Mouse (Mus musculus): ENCODE results near the gene Foxp1. TPM values are rescaled to one million over a fixed set of nuclear protein-coding genes. Genes with fewer than 3 reads are reported as not detected.

The Foxp1 gene
- polyA plus RNA-seq, 1 experiment from 2014 or later = 148 TPM

DNA sequence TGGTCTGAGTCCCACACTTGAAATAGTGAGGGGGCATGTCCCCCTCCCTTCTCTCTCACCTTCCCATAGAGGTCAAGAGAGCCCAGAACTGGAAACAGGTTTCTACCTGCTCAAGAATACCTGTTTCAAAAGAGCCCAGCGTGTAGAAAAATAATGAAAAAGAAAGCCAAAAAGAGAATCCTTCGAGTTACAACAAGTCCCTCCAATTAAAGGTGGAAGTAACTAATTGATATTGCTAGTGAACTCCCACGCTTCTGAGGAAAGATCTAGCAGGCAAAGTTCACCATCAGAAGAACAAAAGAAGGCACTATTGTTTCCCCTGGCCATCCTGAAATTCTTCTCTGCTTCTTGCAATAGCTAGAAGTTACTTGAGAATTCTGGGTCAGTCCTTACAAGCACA, 153.4 kb downstream of the Foxp1 start:
- Histone ChIP-seq H3K4me1 (ENCODE audit: control insufficient read depth, insufficient read depth, low read length) (no peaks in the 10 kb centered on the region), H3K27ac (replicated peaks; ENCODE audit: low read depth, low read length) (no peak overlapping the region), H3K4me2 (ENCODE audit: low read depth, low read length) (no peak overlapping the region), H3K36me3 (replicated peaks; ENCODE audit: control insufficient read depth, insufficient read depth, low read depth, low read length) (no peaks in the 10 kb centered on the region; the same call in 1 of the 2 replicates), H3K4me3 (ENCODE audit: low read depth, low read length) (no peak overlapping the region), H3K9me3 (replicated peaks; ENCODE audit: control insufficient read depth, low read length) (no peaks in the 10 kb centered on the region), H3K9ac (replicated peaks; ENCODE audit: low read length) (no peak overlapping the region), H3K27me3 (ENCODE audit: control insufficient read depth, insufficient read depth, low read length) (no peaks in the 10 kb centered on the region)
- DNase-seq (ENCODE audit: low spot score) (no peak), ATAC-seq (replicated peaks; ENCODE audit: insufficient number of reproducible peaks, low FRiP score, low TSS enrichment, low read depth) (no peak)
- 87% methylated on average over 3 of the region's 3 CpGs for WGBS

DNA sequence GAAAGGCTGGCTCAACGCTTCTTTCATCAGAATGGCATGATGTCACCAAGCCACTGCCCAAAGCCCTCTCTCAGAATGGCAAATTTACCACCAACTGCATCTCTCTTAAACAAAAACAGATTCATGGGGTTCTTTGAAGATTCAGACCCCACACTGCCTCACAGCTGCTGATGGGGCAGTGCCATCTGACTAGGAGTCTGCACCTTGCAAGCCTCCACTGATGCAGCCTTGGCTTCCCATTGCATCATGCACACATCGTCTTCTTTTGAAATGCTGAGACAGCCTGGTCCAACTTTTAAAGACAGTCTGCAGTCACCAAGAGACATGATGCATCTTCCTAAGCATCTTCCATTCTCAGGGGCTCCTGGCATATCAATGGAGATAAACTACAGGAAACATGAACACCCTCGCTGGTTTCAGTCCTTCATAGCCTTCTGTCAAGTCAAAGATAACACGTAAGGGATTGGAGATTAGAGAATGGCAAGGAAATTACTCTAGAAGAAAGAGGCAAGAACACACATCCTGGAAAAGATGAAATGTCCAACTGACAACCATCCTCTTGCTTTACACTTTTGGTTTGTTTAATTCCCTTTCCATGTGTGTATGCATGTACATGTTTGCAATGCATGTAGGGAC, 154.3 kb downstream of the Foxp1 start:
- no peak for ATAC-seq (replicated peaks; ENCODE audit: insufficient number of reproducible peaks, low FRiP score, low TSS enrichment, low read depth)

DNA sequence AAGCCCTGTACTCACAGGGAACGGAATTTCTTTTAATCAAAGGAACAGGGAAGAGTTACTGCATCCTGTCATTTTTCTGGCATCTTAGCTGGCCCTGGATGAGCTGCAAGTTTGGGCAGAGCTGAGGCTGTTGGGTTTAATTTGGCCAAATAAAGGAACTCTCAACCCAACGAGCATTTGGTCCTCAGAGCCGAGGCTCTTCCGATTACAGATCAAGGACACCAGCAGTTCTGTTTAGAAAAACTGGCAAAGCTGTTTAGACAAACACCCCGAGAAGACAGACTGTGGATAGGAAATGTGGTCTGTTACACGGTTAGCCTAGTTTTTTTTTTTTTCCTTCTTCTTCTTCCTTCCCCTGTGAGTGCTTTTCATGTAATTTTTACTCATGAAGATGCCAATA, 158.0 kb downstream of the Foxp1 start:
- Histone ChIP-seq H3K36me3 (replicated peaks; ENCODE audit: control insufficient read depth, insufficient read depth, low read depth, low read length) (no peaks in the 10 kb centered on the region; the same call in 1 of the 2 replicates), H3K9me3 (replicated peaks; ENCODE audit: control insufficient read depth, low read length) (no peaks in the 10 kb centered on the region), H3K27me3 (ENCODE audit: control insufficient read depth, insufficient read depth, low read length) (no peaks in the 10 kb centered on the region), H3K4me2 (ENCODE audit: low read depth, low read length) (no peak overlapping the region), H3K4me3 (ENCODE audit: low read depth, low read length) (no peak overlapping the region), H3K27ac (replicated peaks; ENCODE audit: low read depth, low read length) (no peak overlapping the region), H3K4me1 (ENCODE audit: control insufficient read depth, insufficient read depth, low read length) (no peaks in the 10 kb centered on the region), H3K9ac (replicated peaks; ENCODE audit: low read length) (no peak overlapping the region)
- DNase-seq (ENCODE audit: low spot score) = no peak
- ATAC-seq (replicated peaks; ENCODE audit: insufficient number of reproducible peaks, low FRiP score, low TSS enrichment, low read depth) = no peak
- 71% methylated on average over 6 of the region's 6 CpGs for WGBS

More for the DNA sequence above, 154.3 kb downstream of the Foxp1 start:
- Histone ChIP-seq H3K9ac (replicated peaks; ENCODE audit: low read length) (no peak overlapping the region), H3K36me3 (replicated peaks; ENCODE audit: control insufficient read depth, insufficient read depth, low read depth, low read length) (no peaks in the 10 kb centered on the region; the same call in 1 of the 2 replicates), H3K4me1 (ENCODE audit: control insufficient read depth, insufficient read depth, low read length) (no peaks in the 10 kb centered on the region), H3K4me2 (ENCODE audit: low read depth, low read length) (no peak overlapping the region), H3K27ac (replicated peaks; ENCODE audit: low read depth, low read length) (no peak overlapping the region), H3K9me3 (replicated peaks; ENCODE audit: control insufficient read depth, low read length) (no peaks in the 10 kb centered on the region), H3K4me3 (ENCODE audit: low read depth, low read length) (no peak overlapping the region), H3K27me3 (ENCODE audit: control insufficient read depth, insufficient read depth, low read length) (no peaks in the 10 kb centered on the region)
- 78% methylated on average over 4 of the region's 4 CpGs for WGBS
- DNase-seq (ENCODE audit: low spot score) = no peak

DNA sequence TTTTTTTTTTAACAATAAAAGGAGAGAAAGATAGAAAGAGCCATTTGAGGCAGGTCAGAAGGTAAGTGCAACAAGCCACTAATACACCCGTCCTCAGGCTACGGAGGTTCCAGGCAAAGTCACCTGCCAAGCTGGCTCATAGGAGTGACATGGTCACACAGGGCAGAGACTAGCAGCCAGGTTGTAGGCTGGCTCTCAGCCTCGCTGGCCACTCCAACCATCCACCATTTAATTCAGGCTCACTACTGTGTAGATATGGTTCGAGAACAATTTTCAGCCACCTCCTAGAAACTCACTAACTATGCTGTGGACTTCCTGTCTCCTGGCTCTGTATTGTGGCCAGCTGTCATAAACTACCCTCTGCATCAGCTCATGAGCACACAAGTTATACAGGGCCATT, 161.9 kb downstream of the Foxp1 start:
- DNase-seq (ENCODE audit: low spot score) = no peak

DNA sequence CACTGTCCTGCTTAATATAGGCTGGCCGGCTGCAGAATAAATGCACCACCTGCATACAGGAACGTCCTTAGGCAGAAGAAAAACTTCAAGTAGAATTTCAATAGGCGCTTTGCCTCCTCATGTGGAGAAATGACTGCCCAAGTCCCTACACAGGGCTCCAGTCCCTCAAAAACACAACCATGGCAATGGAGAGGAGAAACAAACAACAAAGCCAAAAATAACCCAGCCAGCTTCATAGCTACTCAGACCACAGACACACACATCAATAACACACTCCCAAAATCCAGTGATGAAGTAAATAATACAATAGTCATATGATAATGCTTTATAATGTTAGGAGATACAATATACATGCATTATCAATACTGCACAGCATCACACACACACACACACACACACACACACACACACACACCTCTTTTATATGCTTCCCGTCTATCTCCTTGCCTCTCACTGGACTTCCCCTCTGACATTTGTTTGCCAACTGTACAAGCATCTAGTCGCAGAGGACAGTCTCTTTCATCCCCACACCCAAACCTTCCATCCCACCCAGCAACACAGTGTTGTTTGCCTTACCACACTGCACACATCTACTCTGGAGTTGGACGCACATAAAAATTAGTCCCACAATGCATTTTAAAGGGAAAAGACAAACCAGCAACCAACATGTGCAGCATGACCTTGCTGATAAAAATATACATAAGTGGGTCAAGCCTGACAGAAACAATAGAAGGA, 162.6 kb downstream of the Foxp1 start:
- no peaks in the 10 kb centered on the region for H3K36me3 ChIP-seq (replicated peaks; ENCODE audit: control insufficient read depth, insufficient read depth, low read depth, low read length)
- no peak overlapping the region for H3K9ac ChIP-seq (replicated peaks; ENCODE audit: low read length)
- H3K4me1 ChIP-seq (ENCODE audit: control insufficient read depth, insufficient read depth, low read length) = no peaks in the 10 kb centered on the region
- no peak overlapping the region for H3K4me3 ChIP-seq (ENCODE audit: low read depth, low read length)
- no peak for ATAC-seq (replicated peaks; ENCODE audit: insufficient number of reproducible peaks, low FRiP score, low TSS enrichment, low read depth)
- no peak overlapping the region for H3K4me2 ChIP-seq (ENCODE audit: low read depth, low read length)
- H3K9me3 ChIP-seq (replicated peaks; ENCODE audit: control insufficient read depth, low read length) = no peaks in the 10 kb centered on the region
- no peak overlapping the region for H3K27ac ChIP-seq (replicated peaks; ENCODE audit: low read depth, low read length)
- DNase-seq (ENCODE audit: low spot score) = no peak
- WGBS = 84% methylated on average over 6 of the region's 6 CpGs
- no peaks in the 10 kb centered on the region for H3K27me3 ChIP-seq (ENCODE audit: control insufficient read depth, insufficient read depth, low read length)

More for the DNA sequence above, 161.9 kb downstream of the Foxp1 start:
- WGBS = 87% methylated on average over 4 of the region's 4 CpGs
- Histone ChIP-seq H3K9ac (replicated peaks; ENCODE audit: low read length) (no peak overlapping the region), H3K4me3 (ENCODE audit: low read depth, low read length) (no peak overlapping the region), H3K4me1 (ENCODE audit: control insufficient read depth, insufficient read depth, low read length) (no peaks in the 10 kb centered on the region), H3K36me3 (replicated peaks; ENCODE audit: control insufficient read depth, insufficient read depth, low read depth, low read length) (no peaks in the 10 kb centered on the region), H3K9me3 (replicated peaks; ENCODE audit: control insufficient read depth, low read length) (no peaks in the 10 kb centered on the region), H3K27me3 (ENCODE audit: control insufficient read depth, insufficient read depth, low read length) (no peaks in the 10 kb centered on the region), H3K4me2 (ENCODE audit: low read depth, low read length) (no peak overlapping the region), H3K27ac (replicated peaks; ENCODE audit: low read depth, low read length) (no peak overlapping the region)
- ATAC-seq (replicated peaks; ENCODE audit: insufficient number of reproducible peaks, low FRiP score, low TSS enrichment, low read depth) = no peak

DNA sequence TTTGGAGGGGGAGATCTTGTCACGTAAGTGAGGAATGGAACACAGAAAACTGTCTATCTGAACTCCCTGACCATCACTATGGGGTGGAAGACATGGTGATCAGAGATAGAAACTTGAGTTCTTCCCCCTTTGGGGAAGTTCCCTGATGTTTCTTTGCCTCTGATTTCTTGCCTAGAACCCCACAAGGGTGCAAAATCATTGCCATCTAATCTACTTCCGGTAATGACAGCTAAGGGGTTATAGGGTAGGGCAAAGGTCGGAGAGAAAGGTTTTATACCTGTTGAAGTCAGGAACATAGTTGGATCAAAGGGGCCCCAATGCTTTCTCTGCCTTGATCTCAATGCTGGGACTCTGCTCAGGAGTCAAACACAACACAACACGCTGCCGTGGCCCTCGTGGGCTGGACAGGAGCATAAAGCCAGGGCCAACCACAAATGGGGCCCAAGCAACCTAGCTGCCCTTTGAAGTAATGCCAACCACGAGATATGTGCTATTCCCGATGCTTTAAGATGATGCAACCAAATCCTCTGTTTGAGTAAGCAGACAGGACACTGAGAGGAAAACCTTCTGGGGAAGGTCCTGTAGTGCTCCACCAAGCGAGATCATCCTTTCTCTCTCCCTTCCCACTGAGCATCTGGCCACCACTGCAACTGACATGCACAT, 163.4 kb downstream of the Foxp1 start:
- DNase-seq (ENCODE audit: low spot score) = no peak
- ATAC-seq (replicated peaks; ENCODE audit: insufficient number of reproducible peaks, low FRiP score, low TSS enrichment, low read depth) = no peak

DNA sequence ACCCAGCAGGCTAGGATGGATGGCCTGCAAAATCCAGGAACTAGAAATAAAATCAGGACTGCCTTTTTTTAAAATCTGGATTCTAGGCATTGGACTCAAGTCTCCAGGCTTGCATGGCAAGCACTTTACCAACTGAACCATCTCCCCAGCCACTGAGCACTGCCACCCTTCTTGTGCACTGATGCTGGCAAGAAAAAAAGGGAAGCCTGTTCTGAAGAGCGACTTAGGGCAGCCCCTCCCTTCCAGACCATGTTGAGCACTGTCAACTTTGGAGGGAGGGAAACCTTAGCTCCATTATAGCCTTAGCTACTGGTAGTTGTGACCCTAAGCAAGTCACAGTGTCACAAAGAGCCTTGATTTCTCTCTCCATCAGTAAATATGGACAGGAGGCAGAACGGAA, 164.6 kb downstream of the Foxp1 start:
- ATAC-seq (replicated peaks; ENCODE audit: insufficient number of reproducible peaks, low FRiP score, low TSS enrichment, low read depth) = no peak
- DNase-seq (ENCODE audit: low spot score) = no peak
- H3K9me3 ChIP-seq (replicated peaks; ENCODE audit: control insufficient read depth, low read length) = no peaks in the 10 kb centered on the region
- no peak overlapping the region for H3K9ac ChIP-seq (replicated peaks; ENCODE audit: low read length)
- no peaks in the 10 kb centered on the region for H3K4me1 ChIP-seq (ENCODE audit: control insufficient read depth, insufficient read depth, low read length)
- 87% methylated on average over 2 of the region's 2 CpGs for WGBS
- H3K36me3 ChIP-seq (replicated peaks; ENCODE audit: control insufficient read depth, insufficient read depth, low read depth, low read length) = no peaks in the 10 kb centered on the region
- no peak overlapping the region for H3K4me2 ChIP-seq (ENCODE audit: low read depth, low read length)
- H3K27me3 ChIP-seq (ENCODE audit: control insufficient read depth, insufficient read depth, low read length) = no peaks in the 10 kb centered on the region
- H3K4me3 ChIP-seq (ENCODE audit: low read depth, low read length) = no peak overlapping the region
- no peak overlapping the region for H3K27ac ChIP-seq (replicated peaks; ENCODE audit: low read depth, low read length)

More for the DNA sequence above, 163.4 kb downstream of the Foxp1 start:
- WGBS = 83% methylated on average over 9 of the region's 9 CpGs
- H3K4me2 ChIP-seq (ENCODE audit: low read depth, low read length) = no peak overlapping the region
- no peaks in the 10 kb centered on the region for H3K36me3 ChIP-seq (replicated peaks; ENCODE audit: control insufficient read depth, insufficient read depth, low read depth, low read length)
- no peaks in the 10 kb centered on the region for H3K4me1 ChIP-seq (ENCODE audit: control insufficient read depth, insufficient read depth, low read length)
- H3K9me3 ChIP-seq (replicated peaks; ENCODE audit: control insufficient read depth, low read length) = no peaks in the 10 kb centered on the region
- no peaks in the 10 kb centered on the region for H3K27me3 ChIP-seq (ENCODE audit: control insufficient read depth, insufficient read depth, low read length)
- no peak overlapping the region for H3K27ac ChIP-seq (replicated peaks; ENCODE audit: low read depth, low read length)
- H3K4me3 ChIP-seq (ENCODE audit: low read depth, low read length) = no peak overlapping the region
- no peak overlapping the region for H3K9ac ChIP-seq (replicated peaks; ENCODE audit: low read length)

DNA sequence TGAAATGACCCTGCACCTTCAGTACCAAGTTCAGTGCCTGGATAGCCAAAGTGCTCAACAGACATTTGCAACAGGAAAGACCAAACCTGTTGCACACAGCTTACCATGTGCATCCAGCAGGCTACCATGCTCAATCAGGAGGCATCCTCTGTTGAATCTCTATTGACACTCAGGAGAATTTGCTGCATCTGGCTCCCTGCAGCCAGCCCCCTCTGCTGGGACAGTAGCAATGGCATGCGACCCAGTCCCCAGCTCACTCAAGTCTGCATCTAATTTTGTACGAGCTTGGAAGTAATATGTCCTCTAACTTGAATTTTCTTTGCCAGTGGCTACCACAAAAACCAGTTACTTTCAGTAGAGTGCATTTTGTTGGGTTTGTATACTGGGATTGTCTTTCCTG, 168.2 kb downstream of the Foxp1 start:
- ATAC-seq (replicated peaks; ENCODE audit: insufficient number of reproducible peaks, low FRiP score, low TSS enrichment, low read depth) (no peak), DNase-seq (ENCODE audit: low spot score) (no peak)
- H3K4me1 ChIP-seq (ENCODE audit: control insufficient read depth, insufficient read depth, low read length) = no peaks in the 10 kb centered on the region
- 38% methylated on average over 2 of the region's 2 CpGs for WGBS
- no peak overlapping the region for H3K27ac ChIP-seq (replicated peaks; ENCODE audit: low read depth, low read length)
- H3K27me3 ChIP-seq (ENCODE audit: control insufficient read depth, insufficient read depth, low read length) = no peaks in the 10 kb centered on the region
- no peak overlapping the region for H3K4me3 ChIP-seq (ENCODE audit: low read depth, low read length)
- H3K9ac ChIP-seq (replicated peaks; ENCODE audit: low read length) = no peak overlapping the region
- H3K9me3 ChIP-seq (replicated peaks; ENCODE audit: control insufficient read depth, low read length) = no peaks in the 10 kb centered on the region
- H3K4me2 ChIP-seq (ENCODE audit: low read depth, low read length) = no peak overlapping the region
- no peaks in the 10 kb centered on the region for H3K36me3 ChIP-seq (replicated peaks; ENCODE audit: control insufficient read depth, insufficient read depth, low read depth, low read length)

Measured in embryonic facial prominence, embryonic 11.5 days (tissue).